Mouse (Mus musculus) spleen, postnatal 10 days (tissue): ENCODE results near the gene Myo1h.

Source experiments
- DNase-seq, 2 experiments: peaks; one replicate each; pipeline ENCODE4 v3.0.0; 2021 to 2022; ENCODE audit warnings: low spot score in 2 of 2

The Myo1h gene

DNA sequence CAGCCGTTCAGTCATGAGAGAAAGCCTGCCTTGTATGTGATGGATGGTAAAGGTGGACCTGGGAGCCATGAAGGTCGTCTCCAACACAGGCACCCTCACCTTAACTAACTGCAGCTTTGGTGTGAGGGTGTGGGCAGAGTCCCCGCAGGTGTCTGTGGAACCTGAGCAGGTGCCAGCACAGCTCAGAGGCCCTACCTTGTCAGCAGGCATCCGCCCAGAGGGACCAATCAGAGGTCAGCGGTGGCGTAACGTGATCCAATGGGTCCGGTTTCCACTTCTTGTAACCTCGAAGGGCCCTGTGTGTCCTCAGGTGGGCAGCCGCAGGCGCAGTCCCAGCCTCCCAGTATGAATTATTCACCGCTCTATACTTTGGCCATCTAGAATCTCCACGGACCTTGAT, at the start of gene Myo1h:
TSS of gene Myo1h (plus strand) at position 293 of the 400 bp plus-strand sequence.
- no peak for DNase-seq

DNA sequence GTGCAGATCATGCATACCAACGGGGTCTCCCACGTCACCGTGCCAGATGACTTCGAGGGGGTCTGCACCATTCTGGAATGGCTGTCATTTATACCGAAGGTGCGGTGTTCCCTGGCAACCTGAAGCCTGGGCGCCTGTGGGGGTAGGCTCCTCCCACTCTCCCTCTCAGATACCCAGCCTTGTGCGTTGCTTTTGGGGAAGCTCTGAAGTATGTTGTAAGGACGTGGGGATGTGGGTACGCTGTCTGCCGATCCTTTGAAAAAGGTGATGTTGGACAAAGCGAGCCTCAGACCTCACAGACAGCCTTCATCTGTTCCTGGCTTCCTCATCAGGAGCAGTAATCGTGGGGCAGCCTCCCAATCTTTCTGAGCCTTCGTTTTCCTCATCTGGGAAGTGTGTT, 49.2 kb upstream of the Myo1h start:
- DNase-seq = no peak

DNA sequence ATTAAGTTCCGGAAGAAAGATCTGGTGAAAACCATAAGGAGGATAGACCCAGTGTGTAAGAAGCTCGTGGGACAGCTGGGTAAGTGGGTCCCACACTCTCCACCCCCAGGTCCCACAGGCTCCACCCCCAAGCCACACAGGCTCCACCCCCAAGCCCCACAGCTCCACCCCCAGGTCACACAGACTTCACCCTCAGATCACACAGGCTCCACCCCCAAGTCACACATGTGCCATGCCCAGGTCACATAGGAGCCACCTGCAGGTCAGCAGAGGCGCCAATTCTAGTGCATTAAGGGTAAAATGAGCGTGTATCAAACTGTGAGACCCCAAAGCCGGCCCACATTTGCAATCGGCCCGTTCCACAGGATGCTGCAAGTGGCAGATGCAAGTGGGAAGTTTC, 42.5 kb upstream of the Myo1h start:
- no peak for DNase-seq

DNA sequence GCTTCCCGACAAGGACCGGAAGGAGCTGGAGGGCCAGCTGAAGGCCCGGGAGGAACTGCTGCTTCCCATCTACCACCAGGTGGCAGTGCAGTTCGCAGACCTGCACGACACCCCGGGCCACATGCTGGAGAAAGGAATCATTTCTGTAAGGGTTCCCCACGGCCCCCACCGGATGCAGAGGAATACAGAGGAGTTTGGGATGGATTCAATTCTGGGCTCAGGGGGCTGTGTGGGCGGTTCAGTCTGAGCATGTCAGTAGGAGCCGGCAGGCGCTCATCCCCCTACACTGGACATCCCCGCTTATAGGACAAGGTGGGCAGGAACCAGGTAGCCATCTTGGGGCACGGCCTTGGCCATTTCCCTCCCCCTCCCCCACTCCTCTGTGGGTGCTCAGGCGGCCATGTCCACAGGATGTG, 40.8 kb upstream of the Myo1h start:
- peak; percentile 31 to 73 for DNase-seq

DNA sequence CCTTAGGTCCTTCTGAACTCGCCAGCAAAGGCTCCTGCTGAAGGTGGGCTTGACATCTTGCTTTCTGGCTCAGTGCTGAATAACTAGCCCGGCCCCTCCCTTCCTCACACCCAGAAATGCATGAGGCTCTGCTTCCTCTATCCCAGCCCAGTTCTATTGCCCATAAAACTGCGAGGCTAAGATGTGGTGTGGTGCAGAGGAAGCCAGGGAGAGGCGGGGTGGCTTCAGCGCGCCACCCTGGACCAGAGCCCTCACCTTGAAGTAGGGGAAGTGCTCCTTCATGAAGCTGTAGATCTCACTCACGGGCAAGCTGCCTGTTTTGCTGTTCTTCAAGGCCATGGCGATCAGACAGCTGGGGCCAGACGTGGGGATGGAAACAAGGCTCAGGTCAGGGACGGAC, 29.5 kb upstream of the Myo1h start:
- DNase-seq = no peak

DNA sequence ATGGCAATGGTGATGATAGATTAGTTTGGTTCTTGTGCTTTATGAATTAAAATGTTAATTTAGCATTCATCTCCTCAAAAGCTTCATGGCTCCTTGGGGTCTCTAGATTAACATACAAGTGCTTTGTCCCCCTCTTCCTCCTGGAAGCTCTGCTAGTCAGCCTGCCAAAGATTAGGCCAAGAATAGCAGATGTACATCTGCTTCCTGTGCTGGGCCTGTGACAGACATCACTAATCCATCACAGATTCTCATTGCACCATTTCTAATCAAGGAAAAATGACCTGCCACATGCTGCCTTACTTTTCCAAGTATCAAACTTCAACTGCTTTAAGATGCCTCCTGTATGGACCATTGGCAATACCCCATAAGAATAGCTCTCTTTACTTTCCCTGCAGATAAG, 27.5 kb upstream of the Myo1h start:
- no peak for DNase-seq

DNA sequence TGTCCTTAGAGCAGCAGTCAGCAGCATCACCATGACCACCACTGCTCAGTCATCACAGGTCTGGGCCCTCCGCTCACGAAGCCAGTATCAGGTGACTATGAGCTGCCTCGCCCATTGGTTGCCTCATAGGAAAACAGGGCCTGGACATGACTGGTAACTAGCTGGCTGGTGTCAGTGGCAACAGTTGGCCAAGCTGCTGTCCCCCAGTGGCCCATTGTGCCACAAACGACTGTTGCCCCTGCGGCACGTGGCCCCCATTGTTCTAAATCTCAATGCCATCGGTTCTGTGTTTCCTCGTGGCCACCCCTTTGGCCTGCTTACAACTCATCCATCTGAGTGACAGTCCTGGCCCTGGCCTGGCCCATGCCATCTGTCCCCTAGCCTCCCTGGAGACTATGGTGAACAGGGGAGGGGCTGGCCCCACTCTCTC, 24.9 kb upstream of the Myo1h start:
- no peak for DNase-seq

DNA sequence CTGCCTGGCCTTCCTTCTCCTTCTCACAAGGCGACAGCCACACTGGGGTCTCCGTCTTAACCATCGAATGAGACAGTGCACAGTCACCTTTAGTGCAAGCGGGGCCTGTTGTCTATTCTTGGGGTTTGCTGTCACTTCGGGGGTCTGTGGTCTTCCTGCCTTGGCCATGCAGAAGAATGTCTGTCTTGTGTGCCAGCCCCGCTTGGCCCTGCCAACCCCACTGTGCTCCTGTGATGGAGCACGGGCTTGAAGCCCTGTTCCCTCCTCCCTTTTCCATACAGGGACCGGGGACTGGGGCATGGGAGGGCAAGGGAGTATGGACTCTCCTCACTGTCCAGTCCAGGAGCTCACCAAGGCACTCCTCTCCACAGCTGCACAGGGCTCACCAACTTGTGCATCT, 24.2 kb upstream of the Myo1h start:
- DNase-seq = no peak

DNA sequence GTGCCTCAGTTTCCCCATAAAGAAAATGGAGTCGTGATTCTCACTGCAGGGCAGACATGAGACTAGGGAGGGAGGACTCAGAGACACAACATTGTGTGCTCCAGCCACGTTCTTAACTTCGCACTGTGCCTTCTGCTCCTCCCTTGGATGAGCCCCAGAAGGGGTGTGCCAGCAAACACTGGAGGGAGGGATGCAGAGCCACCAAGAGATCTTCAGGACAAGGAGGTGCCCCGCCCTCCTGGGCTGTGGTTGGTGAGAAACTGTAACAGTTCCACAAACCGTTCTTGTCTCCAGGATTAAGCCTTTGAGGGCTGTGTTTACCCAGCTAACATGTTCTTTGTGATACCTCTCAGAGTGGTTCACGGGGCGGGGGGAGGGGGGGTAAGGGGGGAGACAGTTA, 20.3 kb upstream of the Myo1h start:
- no peak for DNase-seq

DNA sequence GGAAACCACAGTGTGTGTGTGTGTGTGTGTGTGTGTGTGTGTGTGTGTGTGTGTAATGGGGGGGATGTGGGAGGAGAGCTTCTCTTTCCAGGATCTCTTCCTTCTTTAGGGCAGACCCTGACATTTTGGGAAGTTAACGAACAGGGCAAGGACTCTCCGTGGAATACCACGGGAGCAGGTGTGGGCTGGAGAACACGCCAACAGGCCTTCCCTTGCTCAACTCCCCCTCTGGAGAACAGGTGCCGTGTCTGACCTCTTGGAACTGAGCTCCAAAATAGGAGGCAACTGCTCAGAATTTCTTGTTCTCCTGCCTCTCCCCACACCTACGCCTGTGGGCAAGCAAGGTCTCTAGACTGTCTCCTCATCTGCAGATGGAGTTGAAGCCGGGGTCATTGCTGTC, 19.5 kb upstream of the Myo1h start:
- no peak for DNase-seq

DNA sequence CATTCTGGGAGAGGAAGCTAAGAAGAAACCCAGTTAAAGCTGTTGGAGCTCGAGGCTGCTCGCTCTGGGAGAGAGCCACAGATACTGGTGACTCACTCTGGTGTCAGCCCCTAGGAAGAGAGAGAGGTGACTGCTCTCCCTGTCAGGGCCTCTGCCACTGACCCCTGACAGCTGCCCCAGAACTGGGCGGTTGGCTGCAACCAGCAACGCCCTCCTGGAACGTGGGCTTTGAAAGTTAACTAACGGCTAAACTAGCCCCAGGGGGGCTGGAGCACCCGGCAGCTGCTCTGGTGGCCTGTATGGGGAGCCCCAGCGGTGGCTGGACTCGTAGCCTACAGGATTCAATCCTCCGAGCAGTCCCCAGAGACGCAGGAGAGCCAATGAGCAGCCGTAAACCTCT, 19.0 kb upstream of the Myo1h start:
- DNase-seq = no peak

DNA sequence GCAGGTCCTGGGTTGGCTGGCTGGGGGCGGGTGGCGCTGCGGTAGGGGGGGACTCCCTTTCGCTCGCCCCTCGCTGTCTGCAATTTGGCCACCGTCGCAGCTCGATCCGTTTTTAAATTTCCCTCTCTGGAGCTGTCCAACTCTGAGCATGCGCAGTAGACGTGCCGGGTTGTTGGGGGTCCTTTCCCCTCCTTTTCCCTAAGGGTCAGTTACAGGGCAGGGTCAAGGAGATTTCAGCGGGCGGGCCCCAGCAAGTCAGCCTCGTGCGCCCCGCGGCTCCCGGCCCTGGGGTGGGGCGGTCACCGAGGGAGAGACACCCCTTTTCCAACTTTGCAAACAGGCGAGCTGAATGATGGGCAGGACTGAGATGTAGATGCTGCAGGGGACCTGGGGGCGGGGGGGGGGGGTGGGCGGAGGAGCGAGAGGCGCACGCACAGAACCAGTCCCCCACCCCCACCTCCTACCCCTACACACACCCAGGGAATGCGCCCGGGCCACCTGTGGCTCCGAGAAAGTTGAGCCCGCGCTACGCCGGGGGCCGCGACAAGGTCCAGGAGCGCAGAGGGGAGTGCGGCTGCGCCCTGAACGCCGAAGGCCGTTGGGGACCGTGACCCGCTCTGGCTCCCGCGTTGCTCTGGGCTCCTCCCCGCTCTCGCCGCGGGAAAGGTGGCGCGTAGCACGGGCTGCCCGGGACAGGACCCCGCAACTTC, 15.1 kb upstream of the Myo1h start, which contains the start of gene Foxn4:
TSS of gene Foxn4 (minus strand) at position 115 of the 710 bp plus-strand sequence.
- no peak for DNase-seq

DNA sequence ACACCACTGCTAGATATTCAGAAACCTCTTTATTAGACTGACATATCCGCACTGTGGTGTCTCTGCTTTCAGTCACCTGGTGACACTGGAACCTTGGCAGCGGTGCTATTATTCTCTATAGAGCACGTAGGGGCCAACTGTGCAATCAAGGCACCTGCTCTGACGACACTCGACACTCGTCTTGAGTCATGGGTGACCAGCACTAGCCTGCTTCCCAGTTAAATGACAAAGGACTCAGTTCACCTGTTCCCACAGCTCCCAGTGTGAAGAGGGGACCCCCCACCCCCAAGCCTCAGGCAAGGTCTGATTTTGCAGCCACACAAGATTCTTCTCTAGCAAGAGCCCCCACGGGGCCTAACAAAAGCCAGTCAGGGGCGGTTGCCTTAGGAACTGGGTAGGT, 13.6 kb upstream of the Myo1h start:
- DNase-seq = no peak

DNA sequence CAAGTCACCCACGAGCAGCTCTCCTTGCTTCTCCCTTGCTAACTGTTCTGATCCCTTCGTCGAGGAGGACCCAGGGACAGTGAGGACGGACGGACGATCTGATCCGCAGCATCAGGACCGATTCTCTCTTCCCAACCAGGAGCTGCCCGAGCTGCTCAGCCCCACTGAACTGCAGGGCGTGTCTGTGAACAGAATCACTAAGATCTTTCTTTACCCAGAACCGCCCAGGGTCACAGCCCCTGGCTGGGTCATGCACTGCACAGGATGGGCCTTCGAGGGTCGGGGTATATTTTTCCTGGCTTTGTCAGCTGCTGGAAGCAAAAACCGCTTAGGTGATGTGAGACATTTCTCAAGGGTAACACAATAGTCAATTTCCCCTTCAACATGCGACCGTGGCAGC, 13.0 kb upstream of the Myo1h start:
- no peak for DNase-seq

DNA sequence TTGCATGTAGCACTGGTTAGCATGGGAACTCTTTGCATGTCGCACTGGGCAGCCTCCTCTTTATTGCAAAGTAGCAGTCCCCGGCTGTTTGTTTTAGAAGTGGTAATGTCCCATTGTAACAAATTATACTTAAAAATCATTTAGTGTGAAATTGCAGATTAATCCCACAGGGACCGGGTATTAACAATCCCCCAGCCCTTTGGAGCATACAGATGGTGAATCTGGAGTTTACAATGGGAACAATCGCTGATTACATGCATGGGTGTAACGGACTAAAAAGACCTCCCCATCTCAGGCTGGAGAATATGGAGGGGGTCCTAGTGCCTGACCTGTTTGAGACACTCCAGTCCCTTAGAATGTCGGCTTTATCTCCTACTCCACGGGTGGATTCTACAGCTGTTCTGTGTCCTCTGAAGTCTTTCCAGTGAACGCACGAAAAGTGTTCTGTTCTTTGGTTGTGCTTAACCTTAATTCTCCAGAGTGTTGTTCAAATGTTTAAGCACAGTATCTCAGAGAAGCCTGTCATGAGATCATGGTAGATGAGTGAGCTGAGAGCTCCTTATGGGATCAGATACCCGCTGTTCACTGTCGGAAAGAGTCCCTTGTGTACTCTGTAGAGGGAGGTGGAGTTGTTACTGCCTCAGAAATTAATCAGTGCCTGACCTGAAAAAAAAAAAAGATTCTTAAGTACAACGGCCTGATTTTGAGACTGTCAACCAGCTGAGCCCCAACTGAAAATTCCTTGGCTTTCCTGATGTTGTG, 9.4 kb upstream of the Myo1h start:
- no peak for DNase-seq

DNA sequence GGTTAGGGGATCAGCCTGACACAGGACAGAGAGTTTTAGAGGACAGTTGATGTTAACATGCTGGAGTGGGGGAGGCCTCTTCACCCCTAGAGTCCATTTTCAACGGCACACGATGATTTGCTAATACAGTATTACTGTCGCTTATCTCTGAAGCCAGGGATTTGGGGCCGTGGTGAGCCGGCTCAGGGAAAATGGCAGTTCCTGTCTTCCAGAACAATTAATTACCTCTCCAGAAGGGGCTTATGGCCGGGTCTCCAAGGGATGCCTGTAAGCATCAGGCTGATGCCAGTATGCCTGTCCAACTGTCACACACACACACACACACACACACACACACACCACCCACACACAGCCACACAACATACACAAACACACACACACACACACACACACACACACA, 6.6 kb upstream of the Myo1h start:
- no peak for DNase-seq

DNA sequence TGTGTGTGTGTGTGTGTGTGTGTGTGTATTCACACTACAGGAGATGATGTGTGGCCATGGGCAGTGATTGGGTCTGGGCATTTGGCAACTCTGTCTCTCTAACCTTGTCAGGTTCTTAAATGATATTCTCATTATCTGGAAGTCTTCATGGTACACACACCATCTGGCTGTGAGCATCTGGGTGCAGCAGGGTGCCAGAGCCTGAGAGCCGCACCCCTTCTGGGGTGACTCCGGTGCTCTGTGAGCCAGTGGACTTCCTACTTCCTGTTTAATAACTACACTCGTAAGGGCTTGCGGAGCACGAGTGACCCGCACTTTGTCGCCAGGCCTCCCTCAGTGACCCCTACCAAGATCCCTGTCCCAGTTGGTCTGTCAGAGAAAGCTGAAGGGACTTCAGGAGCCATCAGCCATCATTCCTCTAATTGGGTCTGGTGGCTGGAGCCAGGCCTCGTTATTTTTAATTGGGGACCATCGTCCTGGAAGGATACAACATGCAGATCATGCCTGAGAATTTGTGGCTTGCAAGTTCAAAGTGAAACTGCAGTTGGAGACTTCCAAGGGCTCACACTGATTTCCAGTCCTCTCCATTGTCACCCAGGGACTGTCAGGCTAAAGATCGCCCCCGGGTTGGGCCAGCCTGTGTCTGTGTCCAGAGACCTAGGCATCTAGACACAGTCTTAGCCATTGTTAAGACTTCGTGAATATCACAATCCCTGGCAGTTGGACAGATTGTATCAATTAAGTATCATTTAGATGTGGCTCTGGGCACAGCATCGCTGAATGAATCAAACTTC, 4.2 kb upstream of the Myo1h start:
- DNase-seq = no peak

DNA sequence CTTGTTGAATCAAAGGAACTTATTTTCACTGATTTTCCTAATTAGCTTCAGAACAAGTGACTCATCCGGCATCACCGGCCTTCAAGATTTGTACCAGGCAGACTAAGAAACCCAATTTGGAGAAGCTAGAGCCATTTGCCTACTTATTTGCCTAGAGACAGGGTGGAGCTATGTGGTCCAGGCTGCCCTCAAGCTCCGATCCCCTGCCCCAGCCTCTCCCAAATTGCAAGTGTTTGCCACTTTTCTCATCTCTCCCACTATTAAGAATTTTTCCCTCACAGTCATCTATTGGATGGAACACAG, 3.6 kb upstream of the Myo1h start:
- no peak for DNase-seq

DNA sequence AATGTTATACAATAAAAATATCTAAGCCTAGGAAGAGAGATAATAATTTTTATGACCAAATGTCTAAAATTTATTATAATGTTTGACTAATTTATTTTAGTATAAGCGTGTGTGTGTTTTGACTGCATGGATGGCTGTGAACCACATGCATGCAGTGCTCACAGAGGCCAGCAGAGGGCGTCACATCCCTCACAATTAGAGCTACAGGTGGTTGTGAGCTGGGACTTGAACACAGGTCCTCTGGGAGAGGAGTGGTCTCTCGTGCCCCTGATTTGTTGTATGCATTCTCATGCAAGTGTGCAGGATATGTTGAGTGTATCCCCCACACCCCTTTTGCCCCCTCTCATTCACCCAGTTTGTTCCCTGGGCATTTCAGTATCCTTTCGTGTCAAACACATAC, 2.9 kb upstream of the Myo1h start:
- peak in 1 of 2 experiments; percentile 26 for DNase-seq

DNA sequence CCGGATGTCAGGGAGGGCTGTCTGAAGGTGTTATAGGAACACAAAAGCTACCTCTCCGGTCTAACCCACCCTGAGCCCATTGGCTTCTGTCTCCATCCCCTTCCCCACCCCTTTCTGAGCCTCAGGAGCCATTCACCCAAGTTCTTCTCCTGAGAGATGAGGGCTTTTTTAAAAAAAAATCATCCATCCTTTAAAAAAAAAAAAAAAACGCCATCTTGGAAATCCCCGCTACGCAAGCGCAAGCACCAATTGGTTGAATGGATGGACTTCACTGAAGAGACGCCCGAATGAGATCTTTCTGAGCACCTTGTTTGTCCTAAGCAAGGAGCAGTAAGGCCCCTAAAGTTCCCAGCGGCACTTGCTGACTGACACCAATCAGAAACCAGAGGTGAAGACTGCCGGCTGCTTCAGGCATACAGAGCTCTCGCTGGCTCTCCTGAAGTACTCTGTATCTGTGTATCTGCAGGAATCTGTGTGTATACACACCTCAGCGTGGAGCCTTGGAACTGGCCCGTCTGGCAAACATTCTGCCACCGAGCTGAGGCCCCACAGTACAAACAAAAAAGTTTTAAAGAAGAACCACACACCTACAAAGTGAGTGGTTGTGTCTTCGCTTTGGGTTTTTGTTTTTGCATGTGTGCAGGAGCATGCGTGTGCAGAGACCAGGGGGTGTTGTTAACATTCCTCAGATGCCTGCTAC, 1.9 kb upstream of the Myo1h start:
- DNase-seq = no peak

DNA sequence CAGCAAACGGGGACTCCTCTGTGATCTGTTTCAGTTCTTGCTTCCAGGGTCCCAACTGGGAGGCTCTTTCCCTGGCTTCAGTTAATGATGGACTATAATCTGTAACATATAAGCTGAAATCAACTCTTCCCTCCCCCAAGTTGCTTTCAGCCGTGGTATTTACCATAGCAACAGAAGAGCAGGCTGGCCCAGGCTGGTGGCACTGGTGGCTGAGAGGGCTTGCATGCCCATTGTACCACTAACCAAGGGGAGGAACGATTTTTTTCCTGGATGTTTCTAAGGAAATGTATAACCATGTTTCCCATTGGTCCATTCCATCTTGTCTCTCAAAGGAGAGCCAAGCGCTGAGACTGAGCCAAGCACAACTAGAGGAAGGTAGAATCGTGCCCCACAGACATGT, 570 bp upstream of the Myo1h start:
- no peak for DNase-seq

DNA sequence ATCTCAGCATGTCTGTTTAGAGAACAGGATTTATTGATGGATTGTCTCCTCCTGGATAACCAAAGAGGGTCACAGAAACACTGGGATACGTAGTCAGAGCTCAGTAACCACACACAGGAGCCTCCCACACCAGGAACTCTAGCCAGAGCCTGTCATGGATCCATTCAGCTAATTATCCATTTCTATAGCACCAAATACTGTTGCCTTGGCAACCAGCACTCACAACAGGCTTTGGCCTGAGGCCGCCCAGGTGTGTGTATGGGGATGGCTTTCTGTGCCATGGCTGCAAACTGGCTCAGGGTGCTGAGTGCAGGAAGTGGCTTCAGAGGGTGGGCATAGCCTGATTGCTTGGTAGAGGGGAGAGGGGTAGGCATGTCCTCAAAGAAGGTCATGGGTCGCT, 1.0 kb downstream of the Myo1h start:
- DNase-seq = no peak
